Mouse (Mus musculus): ENCODE measurements around the gene Bcor. TPM values are rescaled to one million over a fixed set of nuclear protein-coding genes. Genes with fewer than 3 reads are reported as not detected.

Gene Bcor
- total and polyA plus RNA-seq, 2 experiments from 2014 or later, result 10.3 to 22.6 TPM

DNA sequence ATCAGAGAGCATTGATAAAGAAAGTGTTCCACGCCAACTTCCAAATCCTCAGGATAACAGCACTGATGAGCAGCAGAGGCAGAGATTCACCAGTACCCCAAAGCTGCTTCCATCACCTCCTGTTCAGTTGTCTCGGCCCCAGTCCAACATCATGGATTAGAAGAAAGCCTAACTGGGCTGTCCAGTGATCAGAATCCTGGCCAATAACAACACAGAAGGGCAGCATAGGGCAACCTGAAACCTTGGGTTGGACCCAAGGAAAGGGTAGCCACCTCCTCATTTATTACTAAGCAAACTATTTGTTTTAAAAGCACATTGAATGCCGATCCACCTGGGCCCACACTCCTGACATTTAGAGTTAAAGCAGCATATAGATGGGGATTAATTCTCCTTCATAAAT lies 99.3 kb downstream of the Bcor start:
- no peaks in the 10 kb centered on the region for H3K4me1 ChIP-seq (ENCODE audit: insufficient read depth, low read length)
- H3K4me3 ChIP-seq (ENCODE audit: low read length), result no peak overlapping the region
- ATAC-seq, result no peak
- no peaks in the 10 kb centered on the region for H3K9me3 ChIP-seq (ENCODE audit: low read length)
- 74% methylated on average over 3 of the region's 3 CpGs for WGBS
- no peaks in the 10 kb centered on the region; the same call in 1 of the 2 replicates for H3K36me3 ChIP-seq (ENCODE audit: insufficient read depth, low read length)
- no peak for DNase-seq (ENCODE audit: low spot score)
- no peak for TF ChIP-seq CTCF (IDR thresholded peaks at IDR 0.05; ENCODE audit: low read depth)
- no peak overlapping the region for H3K27ac ChIP-seq
- no peak overlapping the region for H3K4me2 ChIP-seq (ENCODE audit: low read depth, low read length)
- H3K9ac ChIP-seq (replicated peaks; ENCODE audit: low read length), result no peak overlapping the region
- no peaks in the 10 kb centered on the region; the same call in 1 of the 2 replicates for H3K27me3 ChIP-seq (ENCODE audit: insufficient read depth, low read length)

DNA sequence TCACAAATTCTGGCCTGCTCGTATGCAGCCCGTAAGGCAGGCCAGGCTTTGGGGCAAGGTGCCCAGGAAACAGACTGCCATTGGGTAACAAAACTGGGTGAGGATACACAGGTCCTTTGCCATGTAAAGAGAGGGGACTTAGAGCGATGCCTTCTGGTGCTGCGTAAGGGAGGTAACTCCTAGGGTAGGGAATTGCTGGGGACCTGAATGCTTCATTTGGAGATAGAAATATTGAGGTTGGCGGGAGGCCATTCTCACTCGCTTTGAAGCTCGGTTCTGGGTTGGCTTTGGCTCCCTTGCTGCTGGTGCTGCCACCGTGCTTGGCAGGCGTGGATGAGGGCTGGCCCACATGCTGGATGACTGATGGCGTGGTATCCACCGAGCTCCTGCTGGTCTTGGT lies 102.9 kb downstream of the Bcor start:
- no peak overlapping the region for H3K4me3 ChIP-seq (ENCODE audit: low read length)
- H3K9ac ChIP-seq (replicated peaks; ENCODE audit: low read length), result no peak overlapping the region
- no peaks in the 10 kb centered on the region for H3K27me3 ChIP-seq (ENCODE audit: insufficient read depth, low read length)
- WGBS, result 72% methylated on average over 11 of the region's 11 CpGs
- DNase-seq (ENCODE audit: low spot score) (no peak), ATAC-seq (no peak)
- H3K9me3 ChIP-seq (ENCODE audit: low read length), result no peaks in the 10 kb centered on the region
- no peaks in the 10 kb centered on the region for H3K4me1 ChIP-seq (ENCODE audit: insufficient read depth, low read length)
- no peak for TF ChIP-seq CTCF (IDR thresholded peaks at IDR 0.05; ENCODE audit: low read depth)
- H3K4me2 ChIP-seq (ENCODE audit: low read depth, low read length), result no peak overlapping the region
- H3K27ac ChIP-seq, result no peak overlapping the region
- H3K36me3 ChIP-seq (ENCODE audit: insufficient read depth, low read length), result no peaks in the 10 kb centered on the region; the same call in 1 of the 2 replicates

DNA sequence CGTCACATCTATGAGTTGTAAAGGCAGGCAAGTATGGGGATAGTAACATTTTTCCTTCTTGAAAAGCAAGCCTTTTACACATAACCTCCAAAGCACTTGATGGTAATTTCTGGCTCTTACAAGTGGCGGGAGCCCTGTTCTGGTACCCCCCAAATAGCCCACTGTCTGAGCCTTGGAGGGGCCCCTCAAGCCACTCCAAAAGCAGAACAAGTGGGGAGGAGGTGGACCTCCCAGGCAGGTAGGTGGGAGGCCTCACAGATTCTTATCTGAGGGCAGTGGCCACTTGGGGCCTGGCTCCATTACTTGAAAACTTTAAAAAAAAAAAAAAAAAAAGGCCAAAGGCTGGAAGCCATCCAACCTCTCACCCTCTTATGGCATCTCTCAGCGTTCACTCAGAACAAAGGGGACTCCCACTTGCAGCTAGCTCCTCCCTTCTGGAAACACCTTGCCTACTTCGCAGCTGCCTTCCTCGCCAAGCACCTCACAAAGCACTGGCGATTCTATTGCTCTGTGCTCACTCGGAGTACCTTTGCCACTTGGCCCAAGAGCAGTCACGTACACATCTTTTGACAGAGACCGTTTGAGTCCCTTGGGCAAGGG lies 106.7 kb downstream of the Bcor start:
- 72% methylated on average over 9 of the region's 9 CpGs for WGBS
- no peak overlapping the region for H3K27ac ChIP-seq
- H3K4me3 ChIP-seq (ENCODE audit: low read length), result no peak overlapping the region
- no peaks in the 10 kb centered on the region; the same call in 1 of the 2 replicates for H3K36me3 ChIP-seq (ENCODE audit: insufficient read depth, low read length)
- H3K4me1 ChIP-seq (ENCODE audit: insufficient read depth, low read length), result no peaks in the 10 kb centered on the region
- H3K9me3 ChIP-seq (ENCODE audit: low read length), result no peaks in the 10 kb centered on the region
- no peaks in the 10 kb centered on the region for H3K27me3 ChIP-seq (ENCODE audit: insufficient read depth, low read length)
- H3K9ac ChIP-seq (replicated peaks; ENCODE audit: low read length), result no peak overlapping the region
- H3K4me2 ChIP-seq (ENCODE audit: low read depth, low read length), result no peak overlapping the region
- no peak for ATAC-seq
- no peak for DNase-seq (ENCODE audit: low spot score)
- TF ChIP-seq CTCF (IDR thresholded peaks at IDR 0.05; ENCODE audit: low read depth), result no peak

DNA sequence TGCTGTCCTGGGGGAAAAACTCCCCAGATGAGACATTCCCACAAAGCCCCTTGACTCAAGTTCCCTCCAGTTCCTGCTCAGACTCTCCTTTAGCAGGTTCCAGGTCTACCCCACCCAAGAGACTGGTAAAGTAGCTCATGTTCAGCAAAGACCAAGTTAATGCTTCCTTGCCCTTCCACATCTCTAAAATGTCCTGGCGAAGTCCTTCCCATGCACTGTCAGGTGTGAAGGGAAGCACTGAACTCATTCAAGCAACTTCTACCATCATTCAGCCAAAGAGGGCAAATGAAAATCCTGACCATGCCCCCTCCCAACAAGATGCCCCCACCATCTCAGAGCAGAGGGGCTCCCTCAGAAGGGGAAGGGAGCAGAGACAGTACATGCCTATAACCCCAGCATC lies 107.5 kb downstream of the Bcor start:
- TF ChIP-seq CTCF (IDR thresholded peaks at IDR 0.05; ENCODE audit: low read depth), result no peak
- no peaks in the 10 kb centered on the region; the same call in 1 of the 2 replicates for H3K4me1 ChIP-seq (ENCODE audit: insufficient read depth, low read length)
- H3K9me3 ChIP-seq (ENCODE audit: low read length), result no peaks in the 10 kb centered on the region
- H3K4me3 ChIP-seq (ENCODE audit: low read length), result no peak overlapping the region
- H3K27ac ChIP-seq, result no peak overlapping the region
- H3K27me3 ChIP-seq (ENCODE audit: insufficient read depth, low read length), result no peaks in the 10 kb centered on the region
- H3K9ac ChIP-seq (replicated peaks; ENCODE audit: low read length), result no peak overlapping the region
- DNase-seq (ENCODE audit: low spot score) (no peak), ATAC-seq (no peak)
- 100% methylated on average over 1 of the region's 1 CpGs for WGBS
- no peak overlapping the region for H3K4me2 ChIP-seq (ENCODE audit: low read depth, low read length)
- H3K36me3 ChIP-seq (ENCODE audit: insufficient read depth, low read length), result no peaks in the 10 kb centered on the region; the same call in 1 of the 2 replicates

DNA sequence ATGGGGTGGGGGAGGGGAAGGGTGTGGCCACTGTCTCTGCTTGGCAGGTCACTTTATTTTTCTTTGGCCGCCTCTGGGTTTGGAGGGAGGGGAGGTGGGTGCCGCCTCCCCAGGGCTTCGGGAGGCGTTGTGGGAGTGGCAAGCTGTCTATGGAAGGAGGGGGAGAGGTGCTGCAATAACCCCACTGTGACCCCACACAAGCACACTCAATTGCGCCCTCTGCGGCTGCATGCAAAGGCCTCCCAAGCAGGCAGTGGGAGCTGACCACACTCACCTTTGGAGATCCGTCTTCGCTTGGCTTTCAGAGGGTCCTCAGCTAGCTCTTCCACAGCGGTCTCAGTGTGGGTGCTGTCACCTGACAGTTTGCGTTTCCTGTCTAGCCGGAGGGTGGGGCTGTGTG lies 111.4 kb downstream of the Bcor start:
- no peaks in the 10 kb centered on the region for H3K27me3 ChIP-seq (ENCODE audit: insufficient read depth, low read length)
- no peak overlapping the region for H3K9ac ChIP-seq (replicated peaks; ENCODE audit: low read length)
- 59% methylated on average over 11 of the region's 11 CpGs for WGBS
- H3K4me3 ChIP-seq (ENCODE audit: low read length), result no peak overlapping the region
- H3K27ac ChIP-seq, result no peak overlapping the region
- H3K36me3 ChIP-seq (ENCODE audit: insufficient read depth, low read length), result no peaks in the 10 kb centered on the region
- H3K4me2 ChIP-seq (ENCODE audit: low read depth, low read length), result no peak overlapping the region
- DNase-seq (ENCODE audit: low spot score) (no peak), ATAC-seq (no peak)
- H3K4me1 ChIP-seq (ENCODE audit: insufficient read depth, low read length), result no peaks in the 10 kb centered on the region; the same call in 1 of the 2 replicates
- H3K9me3 ChIP-seq (ENCODE audit: low read length), result no peaks in the 10 kb centered on the region
- TF ChIP-seq CTCF (IDR thresholded peaks at IDR 0.05; ENCODE audit: low read depth), result 0 out of 2 replicates have a peak, but pooled peaks have one; percentile 3

DNA sequence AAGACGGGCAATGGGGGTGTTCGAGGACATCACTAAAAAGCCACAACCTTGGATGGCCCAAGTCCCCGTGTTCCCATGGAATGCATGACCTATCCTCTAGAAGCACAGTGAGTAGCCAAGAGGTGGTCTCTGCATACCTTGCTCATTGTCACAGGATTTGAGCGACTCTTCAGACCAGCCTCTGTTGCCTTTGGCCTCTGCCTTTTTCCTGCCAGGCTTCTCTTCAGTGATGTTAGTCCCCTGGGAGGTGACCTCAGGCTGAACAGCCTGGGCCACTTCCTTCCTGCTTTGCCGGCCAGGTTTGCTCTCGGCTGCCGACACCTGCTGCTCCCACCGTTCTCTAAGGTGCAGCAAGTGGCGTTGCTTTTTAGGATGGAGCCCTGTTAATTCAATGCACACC lies 112.0 kb downstream of the Bcor start:
- Histone ChIP-seq H3K9ac (replicated peaks; ENCODE audit: low read length) (no peak overlapping the region), H3K4me2 (ENCODE audit: low read depth, low read length) (no peak overlapping the region), H3K27ac (no peak overlapping the region), H3K4me1 (ENCODE audit: insufficient read depth, low read length) (no peaks in the 10 kb centered on the region; the same call in 1 of the 2 replicates), H3K9me3 (ENCODE audit: low read length) (no peaks in the 10 kb centered on the region), H3K36me3 (ENCODE audit: insufficient read depth, low read length) (no peaks in the 10 kb centered on the region), H3K27me3 (ENCODE audit: insufficient read depth, low read length) (no peaks in the 10 kb centered on the region), H3K4me3 (ENCODE audit: low read length) (no peak overlapping the region)
- ATAC-seq, result no peak
- no peak for DNase-seq (ENCODE audit: low spot score)
- TF ChIP-seq CTCF (IDR thresholded peaks at IDR 0.05; ENCODE audit: low read depth), result no peak
- 35% methylated on average over 9 of the region's 9 CpGs for WGBS

DNA sequence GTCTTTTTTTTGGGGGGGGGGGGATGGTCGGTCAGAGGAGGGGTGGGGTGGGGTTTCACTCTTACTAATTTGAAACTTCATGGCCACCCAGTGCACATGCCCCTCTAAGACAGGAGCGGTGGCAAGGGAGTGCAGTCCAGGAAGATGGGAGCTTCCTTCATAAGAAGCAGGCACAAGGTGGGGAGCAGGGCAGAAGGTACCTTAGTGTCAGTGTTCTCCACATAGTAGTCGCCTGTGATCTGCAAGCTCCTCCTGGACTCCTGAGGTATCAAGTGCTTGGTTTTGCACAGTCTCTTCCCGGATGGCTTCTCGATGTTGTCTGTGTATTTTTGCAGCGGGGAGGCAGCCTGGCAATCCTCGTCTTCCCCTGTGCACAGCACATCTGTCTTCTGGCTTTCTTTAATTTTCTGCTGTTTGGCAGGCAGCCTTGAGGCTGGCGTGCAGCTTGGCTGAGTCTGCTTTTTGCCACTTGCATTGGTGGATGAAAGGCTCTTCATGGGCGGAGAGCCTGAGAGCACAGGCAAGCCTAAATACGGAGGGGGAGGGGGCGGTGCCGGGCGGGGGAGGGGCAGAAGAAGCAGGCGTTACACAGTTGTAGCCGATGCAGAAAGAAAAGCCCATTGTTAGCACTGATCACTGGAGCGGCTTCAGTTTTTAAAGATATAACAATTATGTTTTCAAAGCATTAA lies 112.8 kb downstream of the Bcor start:
- no peak overlapping the region for H3K4me2 ChIP-seq (ENCODE audit: low read depth, low read length)
- H3K27ac ChIP-seq, result no peak overlapping the region
- peak; percentile 54 for DNase-seq (ENCODE audit: low spot score)
- no peaks in the 10 kb centered on the region for H3K36me3 ChIP-seq (ENCODE audit: insufficient read depth, low read length)
- no peak overlapping the region for H3K4me3 ChIP-seq (ENCODE audit: low read length)
- TF ChIP-seq CTCF (IDR thresholded peaks at IDR 0.05; ENCODE audit: low read depth), result no peak
- no peak overlapping the region for H3K9ac ChIP-seq (replicated peaks; ENCODE audit: low read length)
- H3K9me3 ChIP-seq (ENCODE audit: low read length), result no peaks in the 10 kb centered on the region
- H3K4me1 ChIP-seq (ENCODE audit: insufficient read depth, low read length), result no peaks in the 10 kb centered on the region; the same call in 1 of the 2 replicates
- WGBS, result 25% methylated on average over 16 of the region's 16 CpGs
- peak; percentile 45; the same call in 1 of the 2 replicates for ATAC-seq
- H3K27me3 ChIP-seq (ENCODE audit: insufficient read depth, low read length), result no peaks in the 10 kb centered on the region

All from hindbrain, postnatal 0 days (tissue).